Mouse (Mus musculus) small intestine, adult 2 months (tissue): ENCODE measurements around the gene Map4k5. TPM values are rescaled to one million over a fixed set of nuclear protein-coding genes. Genes with fewer than 3 reads are reported as not detected.

ENCODE experiments used
- H3K27ac ChIP-seq: fragments of 200-500 bp; 2 replicates; pipeline ENCODE4 v1.5.1; 2012; ENCODE audit warnings: low read depth, low read length, control low read depth, inconsistent platforms; ENCODE audit not compliant: insufficient read depth
- H3K27me3 ChIP-seq: fragments of 200-500 bp; 2 replicates; pipeline ENCODE4 v1.6.1; 2012; ENCODE audit warnings: mild to moderate bottlenecking, moderate library complexity, low read length, inconsistent platforms; ENCODE audit not compliant: control insufficient read depth, insufficient read depth
- H3K36me3 ChIP-seq: fragments of 200-500 bp; 2 replicates; pipeline ENCODE4 v1.6.1; 2012; ENCODE audit warnings: mild to moderate bottlenecking, low read length, control low read depth, inconsistent platforms; ENCODE audit not compliant: control insufficient read depth, insufficient read depth
- H3K4me1 ChIP-seq: fragments of 200-500 bp; 2 replicates; pipeline ENCODE4 v1.6.1; 2012; ENCODE audit warnings: low read length, inconsistent platforms, mixed read lengths; ENCODE audit not compliant: control insufficient read depth, insufficient read depth, insufficient read length
- H3K4me3 ChIP-seq: fragments of 200-500 bp; 2 replicates; pipeline ENCODE4 v1.5.1; 2012; ENCODE audit warnings: low read depth, mild to moderate bottlenecking, control low read depth, inconsistent platforms, low read length, moderate library complexity
- CTCF ChIP-seq: fragments of 200-500 bp; IDR thresholded peaks from 2 replicates; pipeline ENCODE4 v1.5.1; 2012; ENCODE audit warnings: low read depth, mild to moderate bottlenecking, control low read depth, inconsistent platforms, low read length, moderate library complexity, mixed read lengths; ENCODE audit not compliant: insufficient replicate concordance, insufficient read length; ENCODE audit errors: extremely low read depth
- POLR2A ChIP-seq: fragments of 200-500 bp; IDR thresholded peaks from 2 replicates; pipeline ENCODE4 v1.6.1; 2012; ENCODE audit warnings: low read depth, mild to moderate bottlenecking, control low read depth, inconsistent platforms, low read length, moderate library complexity
- WGBS: fragments of 180-500 bp; shearing (Covaris S2); methylation state at CpG from one replicate; pipeline ENCODE4 v1.1.7; 2018; 5-methylcytosine and 5-hydroxymethylcytosine counted together
- polyA plus RNA-seq: library from polyadenylated mRNA; depleted of rRNA; stranded (reverse); fragments of >200 nt; gene quantifications from 2 replicates; pipeline ENCODE4 v1.2.3, GENCODE M21; 2012

The Map4k5 gene
- polyA plus RNA-seq, 1 experiment: 5.1 TPM

DNA sequence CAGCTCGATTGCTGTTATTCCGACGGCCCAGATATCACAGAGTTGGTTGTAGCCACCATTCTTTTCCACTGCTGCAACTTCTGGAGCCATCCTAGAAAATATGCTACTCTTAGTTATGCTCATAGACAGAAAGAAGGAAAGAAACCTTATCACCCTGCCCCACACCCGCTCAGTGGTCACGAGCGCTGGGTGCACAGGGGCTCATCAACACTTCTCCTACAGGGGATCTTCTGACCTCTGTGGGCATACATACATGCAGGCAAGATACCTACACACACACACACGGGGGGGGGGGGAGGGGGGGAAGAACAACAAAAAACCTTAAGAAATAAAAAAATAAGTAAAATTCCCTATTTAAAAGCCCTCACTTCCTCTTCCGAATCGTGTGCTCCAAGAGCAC lies 47.3 kb downstream of the Map4k5 start:
- no peak overlapping the region for H3K27ac ChIP-seq
- H3K4me1 ChIP-seq: no peaks in the 10 kb centered on the region
- H3K27me3 ChIP-seq: no peaks in the 10 kb centered on the region
- H3K36me3 ChIP-seq: peaks cover 22% of the 10 kb centered on the region
- 86% methylated on average over 9 of the region's 9 CpGs for WGBS
- TF ChIP-seq POLR2A (no peak), CTCF (no peak)
- no peak overlapping the region for H3K4me3 ChIP-seq

DNA sequence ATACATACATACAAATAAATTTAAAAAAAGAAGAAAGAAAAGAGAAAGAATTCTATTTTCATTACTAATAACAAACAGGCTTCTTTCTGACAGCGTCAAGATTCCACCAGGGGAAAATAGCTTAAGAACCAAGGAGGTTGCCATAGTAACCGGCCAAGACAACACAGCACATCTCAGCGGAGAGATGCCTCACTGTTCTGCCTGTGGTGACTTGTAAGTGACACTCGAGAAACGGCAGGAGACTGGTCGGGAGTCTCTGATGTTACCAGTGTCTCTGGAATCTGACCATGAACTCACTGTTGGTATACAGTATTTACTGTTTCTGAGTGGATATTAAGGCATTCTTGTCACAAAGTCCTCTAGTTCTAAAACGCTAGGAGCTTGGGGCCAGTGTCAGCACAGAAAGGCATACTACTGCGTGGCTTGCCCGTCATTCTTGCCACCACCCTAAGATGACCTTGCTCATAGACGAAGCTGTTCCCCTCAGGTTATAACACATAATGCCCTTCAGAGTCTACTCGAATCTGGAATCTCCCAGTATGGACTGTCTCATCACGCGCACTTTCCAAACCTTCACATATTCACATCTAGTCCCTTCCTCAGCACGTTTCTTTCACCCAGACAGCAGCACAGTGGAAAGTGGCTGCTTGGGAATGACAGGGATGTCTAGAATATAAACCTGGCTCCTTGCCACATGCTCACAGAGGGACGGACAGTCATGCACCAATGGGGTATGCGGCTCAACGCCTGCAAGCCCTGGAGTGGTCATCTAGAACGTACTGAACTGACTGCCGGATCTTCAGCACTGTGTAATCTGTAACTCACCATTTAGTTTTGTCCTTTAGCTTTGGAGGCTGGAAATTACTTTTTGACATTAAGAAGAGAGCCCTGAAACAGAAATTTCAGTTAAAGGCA lies 49.2 kb downstream of the Map4k5 start:
- Histone ChIP-seq H3K4me1 (no peaks in the 10 kb centered on the region), H3K27me3 (no peaks in the 10 kb centered on the region), H3K27ac (no peak overlapping the region), H3K4me3 (no peak overlapping the region), H3K36me3 (peaks cover 25% of the 10 kb centered on the region)
- TF ChIP-seq CTCF (no peak), POLR2A (no peak)
- WGBS: 82% methylated on average over 19 of the region's 19 CpGs

DNA sequence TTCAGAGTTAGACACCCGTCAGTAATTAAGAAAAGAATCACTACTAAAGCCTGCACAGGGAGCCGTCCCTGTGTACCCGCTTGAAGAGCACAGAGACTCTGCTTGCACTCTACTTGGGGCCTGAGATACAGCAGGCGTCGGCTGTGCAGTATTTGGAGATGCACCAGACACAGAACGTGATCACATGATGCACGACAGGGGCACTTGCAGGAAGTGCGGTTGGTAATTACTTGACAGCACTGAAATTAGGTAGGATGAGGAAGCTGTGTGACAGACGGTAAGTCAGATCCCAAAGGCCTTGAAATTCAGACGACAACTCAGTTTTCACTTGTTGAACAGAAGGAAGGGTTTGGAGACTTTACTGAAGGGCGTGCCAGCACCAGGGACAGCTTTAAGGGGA lies 54.6 kb downstream of the Map4k5 start:
- TF ChIP-seq POLR2A: no peak
- no peak for TF ChIP-seq CTCF
- WGBS: 71% methylated on average over 11 of the region's 11 CpGs
- no peak overlapping the region for H3K27ac ChIP-seq

DNA sequence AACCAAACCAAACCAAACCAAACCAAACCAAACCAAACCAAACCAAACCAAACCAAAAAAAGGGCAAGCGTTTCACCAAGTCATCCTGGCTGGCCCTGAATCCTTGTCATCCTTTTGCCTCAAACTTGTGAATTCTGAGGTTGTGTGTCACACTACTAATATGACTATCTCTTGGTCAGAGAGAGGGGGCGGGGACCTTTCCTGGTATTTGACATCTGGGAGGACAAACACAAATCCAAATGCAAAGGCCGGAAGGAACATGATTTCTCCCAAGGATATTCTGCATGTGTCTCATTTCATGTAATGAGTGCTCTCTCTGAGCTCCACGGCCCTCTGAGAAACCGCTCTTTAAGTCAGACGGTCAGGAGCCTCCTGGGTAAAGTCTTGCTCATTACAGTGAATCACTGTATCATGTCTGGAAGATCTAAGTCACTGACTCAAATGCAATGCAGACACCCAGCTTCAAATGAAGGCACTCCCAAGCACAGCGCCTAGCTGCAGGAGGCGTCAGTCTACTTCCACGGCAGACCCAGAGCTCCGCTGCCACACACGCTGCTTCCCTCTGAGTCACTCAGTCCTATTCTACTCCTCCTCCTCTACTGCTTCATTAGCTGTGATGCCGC lies 58.9 kb downstream of the Map4k5 start:
- WGBS: 92% methylated on average over 12 of the region's 12 CpGs
- no peak overlapping the region for H3K4me3 ChIP-seq
- no peaks in the 10 kb centered on the region for H3K27me3 ChIP-seq
- H3K27ac ChIP-seq: no peak overlapping the region
- H3K36me3 ChIP-seq: peaks cover 16% of the 10 kb centered on the region
- TF ChIP-seq POLR2A (no peak), CTCF (no peak)
- H3K4me1 ChIP-seq: no peaks in the 10 kb centered on the region

More for the DNA sequence above, 54.6 kb downstream of the Map4k5 start:
- Histone ChIP-seq H3K27me3 (no peaks in the 10 kb centered on the region), H3K4me1 (no peaks in the 10 kb centered on the region), H3K4me3 (no peak overlapping the region), H3K36me3 (peaks cover 18% of the 10 kb centered on the region)

DNA sequence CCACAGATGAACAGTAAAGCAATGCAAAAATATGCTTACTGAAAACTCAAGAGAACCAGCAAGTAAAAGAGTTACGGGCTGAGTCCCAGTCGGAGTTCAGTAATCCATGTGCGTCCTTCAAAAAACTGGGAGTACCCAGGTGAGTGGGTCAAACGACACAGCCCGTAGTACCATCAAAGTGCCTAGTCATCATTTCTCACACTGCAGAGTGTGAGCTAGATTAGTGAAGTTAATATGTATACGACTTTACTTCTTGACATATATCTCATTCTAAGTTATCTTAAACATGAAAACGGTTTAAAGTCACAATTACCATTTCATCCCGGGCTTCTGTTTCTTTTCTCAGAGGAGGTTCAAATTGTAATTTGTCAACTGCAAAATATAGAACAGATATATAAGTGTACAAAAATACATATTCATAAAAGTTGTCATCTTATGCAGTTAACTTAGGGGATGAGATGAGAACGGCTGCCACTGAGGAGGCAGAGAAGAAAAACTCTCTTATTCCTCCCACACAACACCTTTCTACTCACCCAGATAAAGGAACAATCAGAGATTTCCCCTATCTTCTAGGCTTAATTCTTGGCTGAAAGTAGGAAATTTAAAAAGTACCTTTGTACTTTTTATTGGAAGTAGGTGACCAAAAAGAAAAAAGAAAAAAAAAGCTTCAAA lies 61.6 kb downstream of the Map4k5 start:
- TF ChIP-seq CTCF (no peak), POLR2A (no peak)

DNA sequence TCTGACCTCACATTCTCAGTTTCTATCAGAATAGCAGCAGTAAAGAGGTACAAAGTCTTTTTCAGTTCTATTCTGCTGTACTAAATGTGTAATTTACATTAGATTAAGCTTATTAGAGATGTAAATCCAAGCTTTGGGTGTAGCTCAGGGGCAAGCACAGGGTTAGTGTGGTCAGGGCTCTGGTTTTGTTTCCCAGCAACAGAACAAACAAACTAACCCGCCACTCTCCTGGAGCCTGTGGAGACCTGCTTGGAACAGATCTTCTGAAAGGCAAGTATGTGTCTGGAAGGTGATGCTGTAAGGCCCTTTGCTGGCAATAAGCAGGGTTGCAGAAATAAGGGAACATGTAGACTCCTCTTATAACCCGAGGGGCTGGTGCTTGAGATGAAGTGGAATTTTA lies 64.8 kb downstream of the Map4k5 start:
- peaks cover 21% of the 10 kb centered on the region for H3K36me3 ChIP-seq
- H3K27me3 ChIP-seq: no peaks in the 10 kb centered on the region
- 57% methylated on average over 2 of the region's 2 CpGs for WGBS
- H3K27ac ChIP-seq: no peak overlapping the region
- H3K4me1 ChIP-seq: 0 out of 2 replicates have a peak, but pooled peaks cover 2% of the 10 kb centered on the region
- H3K4me3 ChIP-seq: no peak overlapping the region
- TF ChIP-seq POLR2A (no peak), CTCF (no peak)

More for the DNA sequence above, 61.6 kb downstream of the Map4k5 start:
- H3K4me3 ChIP-seq: no peak overlapping the region
- no peak overlapping the region for H3K27ac ChIP-seq
- 0 out of 2 replicates have a peak, but pooled peaks cover 2% of the 10 kb centered on the region for H3K4me1 ChIP-seq
- no peaks in the 10 kb centered on the region for H3K27me3 ChIP-seq
- peaks cover 17% of the 10 kb centered on the region for H3K36me3 ChIP-seq
- 92% methylated on average over 9 of the region's 9 CpGs for WGBS

DNA sequence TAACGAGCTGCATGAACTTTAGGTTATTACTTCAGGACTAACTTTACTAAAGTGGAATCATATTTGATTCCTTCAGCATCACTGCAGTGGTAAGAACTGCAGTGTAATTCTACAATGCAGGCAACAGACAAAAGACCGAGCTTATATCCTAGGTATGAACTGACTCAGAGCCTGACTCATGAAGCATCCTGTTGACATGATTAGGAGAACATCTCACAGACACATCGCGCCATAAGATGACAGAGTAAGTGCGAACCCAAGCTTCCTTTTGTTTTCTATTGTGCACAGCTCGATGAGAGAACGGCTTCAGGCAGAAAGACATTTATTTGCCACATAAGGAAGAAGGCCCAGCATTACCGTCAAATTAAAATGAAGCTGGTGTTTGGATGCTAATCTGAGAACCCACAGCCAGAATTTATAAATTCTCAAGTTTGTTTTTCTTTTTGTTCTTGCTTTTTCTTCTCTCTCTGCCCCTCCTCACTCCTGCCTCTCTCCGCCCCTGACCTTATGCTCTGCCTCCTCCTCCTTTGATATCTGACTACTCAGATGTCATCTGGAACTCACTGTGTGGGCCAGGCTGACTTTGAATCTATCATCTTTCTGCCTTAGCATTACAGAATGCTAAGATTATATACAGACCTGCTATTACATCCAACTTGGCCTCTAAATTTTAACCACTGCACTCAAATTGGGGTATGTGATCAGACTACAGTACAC lies 68.0 kb downstream of the Map4k5 start:
- peaks cover 34% of the 10 kb centered on the region for H3K36me3 ChIP-seq
- H3K4me1 ChIP-seq: 0 out of 2 replicates have a peak, but pooled peaks cover 2% of the 10 kb centered on the region
- WGBS: 85% methylated on average over 9 of the region's 9 CpGs

More for the DNA sequence above, 68.0 kb downstream of the Map4k5 start:
- Histone ChIP-seq H3K4me3 (no peak overlapping the region), H3K27me3 (no peaks in the 10 kb centered on the region), H3K27ac (no peak overlapping the region)
- TF ChIP-seq CTCF: no peak
- TF ChIP-seq POLR2A: no peak
